Mouse (Mus musculus) B cell, adult 2 months (primary cell): Measurements from ENCODE around the gene Olfr597.
"Not testable (repeated sequence)": the region's sequence is repeated elsewhere in the genome, so short reads cannot be mapped to it uniquely, and the experiment has no call there.

ENCODE experiments used
- DNase-seq, 2 experiments: peaks; one replicate each; pipeline ENCODE4 v3.0.0; 2022

Olfr597 gene

GRCm38 (mm10) chr7:103316015-103316414, at the start of gene Olfr597:
Olfr597 (plus strand) TSS chr7:103316315.
- DNase-seq = not testable (repeated sequence)

- not testable (repeated sequence) for DNase-seq
These were observed 10.8 kb upstream of the Olfr597 start, which contains the start of gene Olfr596 for GRCm38 (mm10) chr7:103305348-103305747. Olfr596 (plus strand) TSS chr7:103305648.

- DNase-seq = no peak
These were observed 7.2 kb downstream of the Olfr597 start, which contains the start of gene Olfr598 for GRCm38 (mm10) chr7:103323268-103323667. Olfr598 (plus strand) TSS chr7:103323568.

GRCm38 (mm10) chr7:103335617-103336016, 19.5 kb downstream of the Olfr597 start, which contains the start of gene Olfr599:
Olfr599 (plus strand) TSS chr7:103335917.
- no peak for DNase-seq

- DNase-seq = no peak
These were observed 33.5 kb downstream of the Olfr597 start, which contains the start of gene Olfr600 for GRCm38 (mm10) chr7:103349569-103349968. Olfr600 (minus strand) TSS chr7:103349669.

GRCm38 (mm10) chr7:103362555-103362954, 46.4 kb downstream of the Olfr597 start, which contains the start of gene Olfr601:
Olfr601 (minus strand) TSS chr7:103362655.
- DNase-seq = no peak
